Mouse (Mus musculus) limb, embryonic 11.5 days (tissue): ENCODE results near the gene 4933430I17Rik. TPM values are rescaled to one million over a fixed set of nuclear protein-coding genes. Genes with fewer than 3 reads are reported as not detected.
"Not testable (repeated sequence)": the region's sequence is repeated elsewhere in the genome, so short reads cannot be mapped to it uniquely, and the experiment has no call there.

Experiments
- ATAC-seq: fragments of 200-750 bp; cut with Nextera tagmentation; 2 replicates; pipeline ENCODE4 v1.8.0; 2017; ENCODE audit warnings: low read depth; ENCODE audit not compliant: insufficient number of reproducible peaks, low FRiP score, low TSS enrichment
- DNase-seq: peaks from one replicate; pipeline ENCODE4 v3.0.0-alpha.2; 2015; ENCODE audit warnings: low spot score
- H3K27ac ChIP-seq: fragments of 300-500 bp; sonication (generic); replicated peaks from 2 replicates; pipeline ENCODE4 v1.5.1; 2014; ENCODE audit warnings: low read depth, mild to moderate bottlenecking, low read length
- H3K27me3 ChIP-seq: fragments of 300-500 bp; sonication (generic); 2 replicates; pipeline ENCODE4 v1.6.1; 2014; ENCODE audit warnings: mild to moderate bottlenecking, low read length, mixed read lengths; ENCODE audit not compliant: control insufficient read depth, insufficient read depth
- H3K36me3 ChIP-seq: fragments of 300-500 bp; sonication (generic); 2 replicates; pipeline ENCODE4 v1.6.1; 2014; ENCODE audit warnings: mild to moderate bottlenecking, low read length, moderate library complexity, mixed read lengths; ENCODE audit not compliant: control insufficient read depth, insufficient read depth
- H3K4me1 ChIP-seq: fragments of 300-500 bp; sonication (generic); 2 replicates; pipeline ENCODE4 v1.6.1; 2014; ENCODE audit warnings: low read length, mixed read lengths; ENCODE audit not compliant: control insufficient read depth, insufficient read depth
- H3K4me2 ChIP-seq: fragments of 300-500 bp; sonication (generic); 2 replicates; pipeline ENCODE4 v1.6.1; 2014; ENCODE audit warnings: low read depth, mild to moderate bottlenecking, moderate library complexity; ENCODE audit not compliant: severe bottlenecking
- H3K4me3 ChIP-seq: fragments of 300-500 bp; sonication (generic); 2 replicates; pipeline ENCODE4 v1.5.1; 2014; ENCODE audit warnings: low read depth, low read length
- H3K9ac ChIP-seq: fragments of 300-500 bp; sonication (generic); 2 replicates; pipeline ENCODE4 v1.6.1; 2014; ENCODE audit warnings: mild to moderate bottlenecking, low read length
- H3K9me3 ChIP-seq: fragments of 300-500 bp; sonication (generic); 2 replicates; pipeline ENCODE4 v1.6.1; 2016; ENCODE audit warnings: low read length; ENCODE audit not compliant: control insufficient read depth
- WGBS: fragments of 180-500 bp; shearing (Covaris S2); extraction: QIAGEN DNeasy Blood & Tissue Kit; methylation state at CpG from one replicate; pipeline ENCODE4 v1.1.7; 2014; 5-methylcytosine and 5-hydroxymethylcytosine counted together
- polyA plus RNA-seq: library from polyadenylated mRNA; unstranded; fragments of >200 nt; fragmentation: Nextera tagmentation; extraction: Ambion mirVana; gene quantifications from 2 replicates; pipeline ENCODE4 v1.2.1, GENCODE M21; 2014

4933430I17Rik gene
- polyA plus RNA-seq, 1 experiment from 2014 or later, result 1.4 TPM

- 88% methylated on average over 1 of the region's 1 CpGs for WGBS
- H3K36me3 ChIP-seq, result no peaks in the 10 kb centered on the region
- H3K27me3 ChIP-seq, result no peaks in the 10 kb centered on the region
- H3K4me1 ChIP-seq, result 0 out of 2 replicates have a peak, but pooled peaks cover 4% of the 10 kb centered on the region
- no peak overlapping the region for H3K4me3 ChIP-seq
- no peaks in the 10 kb centered on the region for H3K9me3 ChIP-seq
- H3K4me2 ChIP-seq, result no peak overlapping the region
- no peak overlapping the region for H3K27ac ChIP-seq
- H3K9ac ChIP-seq, result no peak overlapping the region
- ATAC-seq (no peak), DNase-seq (no peak)
Measured at GRCm38 (mm10) chr4:62590878-62591277, 65.7 kb downstream of the 4933430I17Rik start.

GRCm38 (mm10) chr4:62591326-62591725 is 66.2 kb downstream of the 4933430I17Rik start:
- H3K9ac ChIP-seq, result no peak overlapping the region
- no peak overlapping the region for H3K27ac ChIP-seq
- DNase-seq, result peak; percentile 49

GRCm38 (mm10) chr4:62593546-62594240 is 68.5 kb downstream of the 4933430I17Rik start:
- not testable (repeated sequence) for H3K4me1 ChIP-seq, H3K9me3 ChIP-seq, H3K27ac ChIP-seq, H3K4me3 ChIP-seq, DNase-seq, H3K4me2 ChIP-seq, H3K9ac ChIP-seq, H3K36me3 ChIP-seq, H3K27me3 ChIP-seq, ATAC-seq
- WGBS, result 88% methylated on average over 24 of the region's 24 CpGs

More at GRCm38 (mm10) chr4:62591326-62591725, 66.2 kb downstream of the 4933430I17Rik start:
- Histone ChIP-seq H3K27me3 (no peaks in the 10 kb centered on the region), H3K4me3 (no peak overlapping the region), H3K9me3 (no peaks in the 10 kb centered on the region), H3K36me3 (no peaks in the 10 kb centered on the region), H3K4me1 (0 out of 2 replicates have a peak, but pooled peaks cover 4% of the 10 kb centered on the region), H3K4me2 (no peak overlapping the region)
- 6% methylated on average over 11 of the region's 11 CpGs for WGBS
- ATAC-seq, result no peak

GRCm38 (mm10) chr4:62594442-62594841 is 69.3 kb downstream of the 4933430I17Rik start:
- no peak for ATAC-seq

GRCm38 (mm10) chr4:62596051-62596450 is 70.9 kb downstream of the 4933430I17Rik start:
- Histone ChIP-seq H3K36me3 (no peaks in the 10 kb centered on the region), H3K4me1 (0 out of 2 replicates have a peak, but pooled peaks cover 4% of the 10 kb centered on the region), H3K4me2 (no peak overlapping the region), H3K27me3 (no peaks in the 10 kb centered on the region), H3K9ac (no peak overlapping the region), H3K27ac (no peak overlapping the region), H3K9me3 (no peaks in the 10 kb centered on the region), H3K4me3 (no peak overlapping the region)
- DNase-seq (no peak), ATAC-seq (no peak)
- WGBS, result 68% methylated on average over 5 of the region's 5 CpGs

More at GRCm38 (mm10) chr4:62594442-62594841, 69.3 kb downstream of the 4933430I17Rik start:
- no peak overlapping the region for H3K4me2 ChIP-seq
- no peak for DNase-seq
- no peak overlapping the region for H3K9ac ChIP-seq
- no peaks in the 10 kb centered on the region for H3K9me3 ChIP-seq
- WGBS, result 83% methylated on average over 5 of the region's 5 CpGs
- no peaks in the 10 kb centered on the region for H3K36me3 ChIP-seq
- H3K27ac ChIP-seq, result no peak overlapping the region
- H3K27me3 ChIP-seq, result no peaks in the 10 kb centered on the region
- H3K4me1 ChIP-seq, result 0 out of 2 replicates have a peak, but pooled peaks cover 4% of the 10 kb centered on the region
- no peak overlapping the region for H3K4me3 ChIP-seq

Other genes with a start within 250 kb of the 4933430I17Rik start
- 19.9 and 22.2 TPM in 2 replicates for gene Fkbp15, start 164.8 kb upstream of the 4933430I17Rik start, polyA plus RNA-seq
- 43.2 and 44.7 TPM in 2 replicates for gene Slc31a1, start 164.6 kb upstream of the 4933430I17Rik start, polyA plus RNA-seq
- gene Cdc26, start 116.7 kb upstream of the 4933430I17Rik start, polyA plus RNA-seq, result 223 and 254 TPM in 2 replicates
- 36.6 and 37.3 TPM in 2 replicates for gene Prpf4, start 116.6 kb upstream of the 4933430I17Rik start, polyA plus RNA-seq
- not detected in 2 replicates for gene Rnf183, start 90.1 kb upstream of the 4933430I17Rik start, polyA plus RNA-seq
- gene Wdr31, start 54.5 kb upstream of the 4933430I17Rik start, polyA plus RNA-seq, result 7.6 and 8.1 TPM in 2 replicates
- gene Bspry, start 45.3 kb upstream of the 4933430I17Rik start, polyA plus RNA-seq, result 0.91 and 1.2 TPM in 2 replicates
- gene Hdhd3, start 21.9 kb upstream of the 4933430I17Rik start, polyA plus RNA-seq, result 16.5 TPM in 2 replicates
- gene Alad, start 5.5 kb upstream of the 4933430I17Rik start, polyA plus RNA-seq, result 87.8 and 95.9 TPM in 2 replicates
- 107 and 116 TPM in 2 replicates for gene Pole3, start 301 bp upstream of the 4933430I17Rik start, polyA plus RNA-seq
- gene Rgs3, start 34.5 kb downstream of the 4933430I17Rik start, polyA plus RNA-seq, result 20.1 and 22.9 TPM in 2 replicates